30 mouse cellular contexts compared by ENCODE assay signal in the genomic region with DNA sequence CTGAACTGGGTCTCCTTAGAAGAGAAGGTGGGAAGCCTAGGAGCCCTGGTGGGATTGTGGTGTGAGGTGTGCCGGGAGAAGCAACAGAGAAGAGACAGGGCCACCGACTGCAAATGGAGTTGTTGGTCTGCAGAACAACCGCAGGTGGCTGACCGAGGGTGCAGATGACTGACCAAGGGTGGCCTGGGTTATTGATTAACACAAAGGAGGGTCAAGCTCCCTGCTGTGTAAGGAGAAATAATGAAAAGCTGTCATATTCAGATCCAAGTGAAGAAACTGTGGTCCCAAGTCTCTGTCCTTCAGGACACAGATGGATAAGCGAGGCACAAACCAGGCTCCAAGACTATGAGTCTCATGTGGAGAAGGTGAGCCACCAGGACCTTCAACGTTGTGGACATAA. TPM values are rescaled to one million over a fixed set of nuclear protein-coding genes. Genes with fewer than 3 reads are reported as not detected.
A peak's percentile ranks its signal among the peaks of the same experiment; 100 is the strongest.
DNase-seq lines count a peak whose midpoint lies in the region; ATAC-seq lines count a peak whose summit lies in the region.
"Had no signal": no experiment of that assay in that cellular context is flagged by ENCODE, and none has a peak within 500 bp of the region (broad histone marks: within the 10 kb centered on the region; RNA-seq: fewer than 3 reads in every experiment).

No protein-coding gene starts in this region.

- no peak overlapping the region for H3K4me3 ChIP-seq in forebrain, embryonic 11.5 days (ENCODE audit: low read depth, low read length)
- no peak overlapping the region for H3K4me3 ChIP-seq in forebrain, embryonic 14.5 days (ENCODE audit: low read depth, low read length)
- H3K4me3 ChIP-seq: embryonic facial prominence, embryonic 13.5 days; forebrain, embryonic 10.5 days; heart, embryonic 10.5 days; heart, embryonic 15.5 days; lung, embryonic 15.5 days; megakaryocyte, embryonic 14.5 days; neural tube, embryonic 15.5 days had no signal

- H3K9me3 ChIP-seq in forebrain, embryonic 11.5 days (ENCODE audit: control insufficient read depth, low read length): no peaks in the 10 kb centered on the region
- H3K9me3 ChIP-seq in forebrain, embryonic 14.5 days (replicated peaks; ENCODE audit: control insufficient read depth, low read length): no peaks in the 10 kb centered on the region
- H3K9me3 ChIP-seq: embryonic facial prominence, embryonic 13.5 days; forebrain, embryonic 10.5 days; G1E; heart, embryonic 10.5 days; heart, embryonic 15.5 days; lung, embryonic 15.5 days; megakaryocyte, embryonic 14.5 days; neural tube, embryonic 15.5 days had no signal

- intact Hi-C loops in left cerebral cortex, postnatal 4 days (cut with DNase I): no loop called here

- 87% methylated on average over 6 of the region's 6 CpGs for WGBS in forebrain, embryonic 11.5 days
- WGBS in forebrain, embryonic 14.5 days: 88% methylated on average over 6 of the region's 6 CpGs

- H3K4me2 ChIP-seq in forebrain, embryonic 11.5 days (ENCODE audit: low read depth, low read length, severe bottlenecking): no peak overlapping the region
- H3K4me2 ChIP-seq in forebrain, embryonic 14.5 days (ENCODE audit: low read length): no peak overlapping the region
- H3K4me2 ChIP-seq: embryonic facial prominence, embryonic 13.5 days; heart, embryonic 15.5 days; lung, embryonic 15.5 days; neural tube, embryonic 15.5 days had no signal

- peak; percentile 29 for DNase-seq in forebrain, embryonic 11.5 days (ENCODE audit: low spot score)
- no peak for DNase-seq in forebrain, embryonic 14.5 days (ENCODE audit: low spot score)
- DNase-seq in A20 (ENCODE audit: low read depth, low spot score) (peak; percentile 68), MN1 (ENCODE audit: low spot score) (no peak)
- peak; percentile 92 for DNase-seq in kidney, adult 9 months
- peak; percentile 5 for DNase-seq in kidney, postnatal 14 days
- no peak for DNase-seq in left cerebral cortex, postnatal 4 days
- DNase-seq in layer of hippocampus, adult 11-12 months (ENCODE audit: low spot score): no peak
- DNase-seq: adrenal gland, postnatal 10 days; cerebellum, adult 11-12 months; cerebellum, postnatal 10 days; forebrain, postnatal 0 days; gastrocnemius, postnatal 10 days; layer of hippocampus, adult 9-11 months; liver; lung, postnatal 4 days; midbrain, embryonic 14.5 days; spleen, adult 18-20 months; thymus, adult 2 months; thymus, postnatal 36 days had no signal

- no peaks in the 10 kb centered on the region for H3K36me3 ChIP-seq in forebrain, embryonic 11.5 days (ENCODE audit: control insufficient read depth, insufficient read depth, low read length)
- no peaks in the 10 kb centered on the region for H3K36me3 ChIP-seq in forebrain, embryonic 14.5 days (ENCODE audit: control insufficient read depth, insufficient read depth, low read length)
- H3K36me3 ChIP-seq: embryonic facial prominence, embryonic 13.5 days; forebrain, embryonic 10.5 days; G1E; heart, embryonic 10.5 days; heart, embryonic 15.5 days; lung, embryonic 15.5 days; neural tube, embryonic 15.5 days had no signal

- no peak overlapping the region for H3K27ac ChIP-seq in forebrain, embryonic 11.5 days (ENCODE audit: low read depth, low read length)
- no peak overlapping the region for H3K27ac ChIP-seq in forebrain, embryonic 14.5 days (ENCODE audit: low read depth, low read length)
- H3K27ac ChIP-seq: embryonic facial prominence, embryonic 13.5 days; forebrain, embryonic 10.5 days; heart, embryonic 10.5 days; heart, embryonic 15.5 days; lung, embryonic 15.5 days; neural tube, embryonic 15.5 days had no signal

- ATAC-seq in forebrain, embryonic 11.5 days (replicated peaks; ENCODE audit: low FRiP score): no peak
- no peak for ATAC-seq in forebrain, embryonic 14.5 days
- ATAC-seq: forebrain, postnatal 0 days; hindbrain, embryonic 16.5 days; Patski had no signal

- no peak overlapping the region for H3K9ac ChIP-seq in forebrain, embryonic 11.5 days (ENCODE audit: low read length)
- H3K9ac ChIP-seq in forebrain, embryonic 14.5 days (ENCODE audit: low read length): no peak overlapping the region
- H3K9ac ChIP-seq: embryonic facial prominence, embryonic 13.5 days; forebrain, postnatal 0 days; heart, embryonic 15.5 days; lung, embryonic 15.5 days; neural tube, embryonic 15.5 days had no signal

- no peaks in the 10 kb centered on the region for H3K27me3 ChIP-seq in forebrain, embryonic 11.5 days (ENCODE audit: control insufficient read depth, insufficient read depth, low read length)
- H3K27me3 ChIP-seq in forebrain, embryonic 14.5 days (replicated peaks; ENCODE audit: control insufficient read depth, insufficient read depth, low read length): no peaks in the 10 kb centered on the region
- H3K27me3 ChIP-seq: embryonic facial prominence, embryonic 13.5 days; heart, embryonic 15.5 days; lung, embryonic 15.5 days; neural tube, embryonic 15.5 days; Patski had no signal

- no peaks in the 10 kb centered on the region for H3K4me1 ChIP-seq in forebrain, embryonic 11.5 days (replicated peaks; ENCODE audit: control insufficient read depth, insufficient read depth, low read length)
- no peaks in the 10 kb centered on the region for H3K4me1 ChIP-seq in forebrain, embryonic 14.5 days (ENCODE audit: control insufficient read depth, insufficient read depth, low read length)
- H3K4me1 ChIP-seq: embryonic facial prominence, embryonic 13.5 days; heart, embryonic 10.5 days; heart, embryonic 15.5 days; lung, embryonic 15.5 days; neural tube, embryonic 15.5 days had no signal

RNA-seq across cellular contexts. Expression of a gene that starts 37.7 kb away (rescaled TPM):
- polyA plus RNA-seq in forebrain, embryonic 11.5 days (2014; fragmentation: Nextera tagmentation; extraction: Ambion mirVana): 48.6 and 48.8 TPM in 2 replicates
- 17.9 and 21.1 TPM in 2 replicates for polyA plus RNA-seq in forebrain, embryonic 14.5 days (2014; fragmentation: Nextera tagmentation; extraction: Ambion mirVana)
- 10 to 100 TPM in 1 of 2 experiments, 1 to 10 TPM in 1; 9.8 to 12.0 TPM for total RNA-seq in left cerebral cortex, postnatal 4 days (2021)

Comparison
In these comparisons a context has a peak if more than half of its experiments do, and no peak if none do; other contexts are left out.
1. DNase-seq: peak in forebrain, embryonic 11.5 days (single experiment), A20 (single experiment), kidney, adult 9 months (single experiment) and kidney, postnatal 14 days (single experiment); none in forebrain, embryonic 14.5 days (single experiment), left cerebral cortex, postnatal 4 days (single experiment), layer of hippocampus, adult 11-12 months (single experiment) and MN1 (single experiment).